Mouse (Mus musculus) forebrain, embryonic 16.5 days (tissue): ENCODE measurements at regions not wholly inside any gene's neighbourhood (a gene's known extent, or its start where the extent isn't known, plus 50 kb on each side); places are given as distances from the start of the nearest gene placed in this dataset.

ENCODE experiments used
- ATAC-seq: fragments of 200-750 bp; cut with Nextera tagmentation; 2 replicates; pipeline ENCODE4 v1.8.0; 2017; ENCODE audit warnings: mild to moderate bottlenecking, moderate library complexity
- H3K27ac ChIP-seq: fragments of 300-500 bp; sonication (generic); 2 replicates; pipeline ENCODE4 v1.5.1; 2014; ENCODE audit warnings: low read length, control low read depth
- H3K27me3 ChIP-seq: fragments of 300-500 bp; sonication (generic); replicated peaks from 2 replicates; pipeline ENCODE4 v1.6.1; 2014; ENCODE audit warnings: low read length; ENCODE audit not compliant: control insufficient read depth, insufficient read depth
- H3K36me3 ChIP-seq: fragments of 300-500 bp; sonication (generic); 2 replicates; pipeline ENCODE4 v1.6.1; 2014; ENCODE audit not compliant: control insufficient read depth, insufficient read depth
- H3K4me1 ChIP-seq: fragments of 300-500 bp; sonication (generic); replicated peaks from 2 replicates; pipeline ENCODE4 v1.6.1; 2014; ENCODE audit warnings: low read length; ENCODE audit not compliant: control insufficient read depth, insufficient read depth
- H3K4me2 ChIP-seq: fragments of 300-500 bp; sonication (generic); 2 replicates; pipeline ENCODE4 v1.6.1; 2014; ENCODE audit warnings: mild to moderate bottlenecking, low read length, control low read depth
- H3K4me3 ChIP-seq: fragments of 300-500 bp; sonication (generic); replicated peaks from 2 replicates; pipeline ENCODE4 v1.5.1; 2014; ENCODE audit warnings: mild to moderate bottlenecking, low read length, control low read depth
- H3K9ac ChIP-seq: fragments of 300-500 bp; sonication (generic); replicated peaks from 2 replicates; pipeline ENCODE4 v1.6.1; 2014; ENCODE audit warnings: low read depth, low read length, control low read depth
- H3K9me3 ChIP-seq: fragments of 300-500 bp; sonication (generic); 2 replicates; pipeline ENCODE4 v1.6.1; 2016; ENCODE audit warnings: low read length; ENCODE audit not compliant: control insufficient read depth
- WGBS: fragments of 180-500 bp; shearing (Covaris S2); extraction: QIAGEN DNeasy Blood & Tissue Kit; methylation state at CpG from one replicate; pipeline ENCODE4 v1.1.7; 2014; 5-methylcytosine and 5-hydroxymethylcytosine counted together

DNA sequence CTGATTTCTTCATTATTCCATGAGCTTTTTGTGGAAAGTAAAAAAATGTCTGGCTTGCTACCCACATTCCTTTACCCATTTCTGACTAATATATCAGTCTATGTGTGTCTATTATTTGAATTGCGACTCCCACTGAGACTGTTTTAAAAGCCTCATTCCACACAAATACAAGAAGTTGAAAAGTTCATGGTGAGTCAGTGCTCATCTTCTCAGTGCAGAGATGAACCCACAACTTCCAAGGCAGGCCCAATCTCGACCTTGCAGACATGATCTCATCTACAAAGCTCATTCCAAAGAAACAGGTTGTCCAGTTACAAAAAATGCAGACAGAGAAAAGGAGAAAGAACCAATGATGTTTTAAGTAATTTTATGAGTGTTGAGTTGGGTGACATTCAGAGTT is 208.0 kb downstream of the Alg10b start:
- Histone ChIP-seq H3K4me2 (no peak overlapping the region), H3K27ac (no peak overlapping the region), H3K27me3 (no peaks in the 10 kb centered on the region), H3K4me3 (no peak overlapping the region), H3K9ac (no peak overlapping the region), H3K36me3 (no peaks in the 10 kb centered on the region), H3K9me3 (no peaks in the 10 kb centered on the region), H3K4me1 (no peaks in the 10 kb centered on the region)
- ATAC-seq: no peak
- WGBS: 64% methylated on average over 2 of the region's 2 CpGs

DNA sequence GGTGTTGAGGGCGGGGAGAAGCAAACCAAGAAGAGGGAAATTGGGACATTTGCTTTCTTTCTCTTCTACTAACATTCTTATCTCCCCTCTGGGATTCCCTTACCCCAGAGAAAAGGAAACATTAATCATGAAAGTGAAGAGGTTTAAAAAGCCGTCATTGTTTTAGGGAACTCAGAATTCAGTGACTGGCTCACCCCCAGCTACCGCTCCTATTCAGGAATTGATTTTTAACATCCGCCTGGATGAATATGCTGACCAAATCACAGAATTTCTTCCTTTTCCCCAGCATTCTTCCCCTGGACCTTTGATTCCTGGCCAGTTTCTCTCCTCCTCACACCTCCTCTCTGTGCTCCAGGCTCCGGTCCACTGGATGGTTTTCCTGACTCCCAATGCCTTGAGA is 211.2 kb downstream of the Alg10b start:
- Histone ChIP-seq H3K4me3 (no peak overlapping the region), H3K27me3 (no peaks in the 10 kb centered on the region), H3K27ac (no peak overlapping the region), H3K9ac (no peak overlapping the region), H3K9me3 (no peaks in the 10 kb centered on the region), H3K36me3 (no peaks in the 10 kb centered on the region), H3K4me2 (no peak overlapping the region), H3K4me1 (no peaks in the 10 kb centered on the region)
- WGBS: 60% methylated on average over 5 of the region's 5 CpGs
- ATAC-seq: no peak
